Mouse (Mus musculus): ENCODE data around the gene Fbxo21. TPM values are rescaled to one million over a fixed set of nuclear protein-coding genes. Genes with fewer than 3 reads are reported as not detected.

Fbxo21 gene
- polyA plus RNA-seq, 1 experiment from 2014 or later: 100 TPM

GRCm38 (mm10) chr5:118034632-118035031 is 58.1 kb downstream of the Fbxo21 start:
- peaks cover 22% of the 10 kb centered on the region for H3K27me3 ChIP-seq
- no peaks in the 10 kb centered on the region for H3K36me3 ChIP-seq
- H3K4me1 ChIP-seq: peaks cover 7% of the 10 kb centered on the region
- H3K9me3 ChIP-seq: no peaks in the 10 kb centered on the region
- no peak overlapping the region for H3K27ac ChIP-seq
- ATAC-seq (ENCODE audit: insufficient number of reproducible peaks, insufficient read depth, low FRiP score, low TSS enrichment): no peak
- H3K4me3 ChIP-seq: no peak overlapping the region
- no peak overlapping the region for H3K9ac ChIP-seq
- H3K4me2 ChIP-seq (replicated peaks): no peak overlapping the region
- WGBS: 89% methylated on average over 1 of the region's 1 CpGs

- H3K36me3 ChIP-seq: no peaks in the 10 kb centered on the region
- H3K4me1 ChIP-seq: peaks cover 6% of the 10 kb centered on the region
- H3K4me2 ChIP-seq (replicated peaks): no peak overlapping the region
- H3K9ac ChIP-seq: no peak overlapping the region
- ATAC-seq (ENCODE audit: insufficient number of reproducible peaks, insufficient read depth, low FRiP score, low TSS enrichment): no peak
- no peak overlapping the region for H3K4me3 ChIP-seq
- H3K27me3 ChIP-seq: peaks cover 11% of the 10 kb centered on the region
- H3K9me3 ChIP-seq: no peaks in the 10 kb centered on the region
- 50% methylated on average over 3 of the region's 3 CpGs for WGBS
- no peak overlapping the region for H3K27ac ChIP-seq
These were observed 59.3 kb downstream of the Fbxo21 start for GRCm38 (mm10) chr5:118035786-118036185.

GRCm38 (mm10) chr5:118036888-118037797 is 60.6 kb downstream of the Fbxo21 start:
- WGBS: 33% methylated on average over 25 of the region's 25 CpGs
- H3K4me1 ChIP-seq: peaks cover 6% of the 10 kb centered on the region
- H3K36me3 ChIP-seq: no peaks in the 10 kb centered on the region
- H3K4me2 ChIP-seq (replicated peaks): peak overlapping the region; percentile 27
- H3K9me3 ChIP-seq: no peaks in the 10 kb centered on the region
- H3K4me3 ChIP-seq: no peak overlapping the region
- 0 out of 2 replicates have a peak overlapping the region, but pooled peaks have one; percentile 36 for H3K27ac ChIP-seq
- 0 out of 2 replicates have a peak, but pooled peaks have one; percentile 18 for ATAC-seq (ENCODE audit: insufficient number of reproducible peaks, insufficient read depth, low FRiP score, low TSS enrichment)
- H3K27me3 ChIP-seq: no peaks in the 10 kb centered on the region
- H3K9ac ChIP-seq: 0 out of 2 replicates have a peak overlapping the region, but pooled peaks have one; percentile 7

- ATAC-seq (ENCODE audit: insufficient number of reproducible peaks, insufficient read depth, low FRiP score, low TSS enrichment): peak; percentile 59; the same call in 1 of the 2 replicates
- Histone ChIP-seq H3K9ac (no peak overlapping the region), H3K4me2 (replicated peaks) (peak overlapping the region; percentile 27), H3K27ac (no peak overlapping the region), H3K4me3 (no peak overlapping the region), H3K27me3 (no peaks in the 10 kb centered on the region), H3K9me3 (no peaks in the 10 kb centered on the region), H3K4me1 (peaks cover 6% of the 10 kb centered on the region), H3K36me3 (no peaks in the 10 kb centered on the region)
- WGBS: 11% methylated on average over 10 of the region's 10 CpGs
These were observed 61.4 kb downstream of the Fbxo21 start for GRCm38 (mm10) chr5:118037798-118038484.

DNA sequence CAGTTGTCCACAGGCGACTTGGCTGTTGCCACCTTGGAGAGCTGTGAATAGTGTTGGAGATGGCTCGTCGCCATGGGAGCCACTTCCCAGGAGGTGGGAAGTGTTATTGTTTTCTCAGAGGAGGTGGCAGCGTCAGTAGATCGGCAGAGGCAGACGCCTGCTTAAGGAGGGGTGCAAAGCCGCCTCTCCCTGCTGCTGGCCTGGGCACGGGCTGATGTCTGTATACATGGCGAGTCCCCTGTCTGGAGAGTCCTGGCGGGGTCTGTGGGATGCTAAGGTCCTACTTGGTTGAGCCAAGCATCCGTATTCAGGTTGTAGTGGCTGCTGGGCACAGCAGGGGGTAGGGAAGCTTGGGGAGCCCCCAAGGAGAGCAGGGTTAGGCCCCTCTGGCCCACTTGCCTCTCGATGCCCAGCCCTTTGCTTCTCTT is 62.7 kb downstream of the Fbxo21 start:
- Histone ChIP-seq H3K36me3 (no peaks in the 10 kb centered on the region), H3K9me3 (no peaks in the 10 kb centered on the region), H3K4me1 (peaks cover 6% of the 10 kb centered on the region), H3K4me3 (no peak overlapping the region), H3K4me2 (replicated peaks) (no peak overlapping the region), H3K27ac (no peak overlapping the region), H3K27me3 (no peaks in the 10 kb centered on the region), H3K9ac (no peak overlapping the region)
- 34% methylated on average over 12 of the region's 12 CpGs for whole genome bisulfite sequencing
- ATAC-seq (ENCODE audit: insufficient number of reproducible peaks, insufficient read depth, low FRiP score, low TSS enrichment): no peak

- H3K36me3 ChIP-seq: no peaks in the 10 kb centered on the region
- no peak for ATAC-seq (ENCODE audit: insufficient number of reproducible peaks, insufficient read depth, low FRiP score, low TSS enrichment)
- no peak overlapping the region for H3K4me2 ChIP-seq (replicated peaks)
- H3K9me3 ChIP-seq: no peaks in the 10 kb centered on the region
- no peaks in the 10 kb centered on the region for H3K4me1 ChIP-seq
- H3K27ac ChIP-seq: no peak overlapping the region
- no peaks in the 10 kb centered on the region for H3K27me3 ChIP-seq
- no peak overlapping the region for H3K9ac ChIP-seq
- 90% methylated on average over 6 of the region's 6 CpGs for WGBS
- no peak overlapping the region for H3K4me3 ChIP-seq
These were observed 66.1 kb downstream of the Fbxo21 start for GRCm38 (mm10) chr5:118042599-118042998.

DNA sequence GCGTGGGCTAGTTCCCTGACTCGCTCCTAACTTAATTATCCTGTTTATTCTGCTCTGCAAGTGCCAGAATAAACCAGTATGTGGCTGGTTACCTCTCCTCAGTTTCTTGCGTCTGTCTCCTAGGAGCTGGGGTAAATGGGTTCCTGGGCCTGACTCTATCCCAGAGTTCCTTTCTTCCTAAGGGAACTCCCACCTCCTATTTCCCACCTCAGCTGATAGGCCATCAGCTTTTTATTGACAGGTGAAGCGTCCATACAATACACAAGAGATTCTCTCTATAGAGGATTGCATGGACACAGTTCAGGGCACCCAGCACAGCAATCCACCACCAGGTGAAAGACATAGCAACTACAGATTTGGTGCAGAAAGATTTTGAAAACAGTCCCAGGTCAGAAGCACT is 67.2 kb downstream of the Fbxo21 start:
- no peak for ATAC-seq (ENCODE audit: insufficient number of reproducible peaks, insufficient read depth, low FRiP score, low TSS enrichment)
- no peak overlapping the region for H3K4me2 ChIP-seq (replicated peaks)
- no peaks in the 10 kb centered on the region for H3K4me1 ChIP-seq
- H3K9ac ChIP-seq: no peak overlapping the region
- H3K9me3 ChIP-seq: no peaks in the 10 kb centered on the region
- no peaks in the 10 kb centered on the region for H3K27me3 ChIP-seq
- no peaks in the 10 kb centered on the region for H3K36me3 ChIP-seq
- 89% methylated on average over 4 of the region's 4 CpGs for WGBS
- H3K27ac ChIP-seq: no peak overlapping the region
- no peak overlapping the region for H3K4me3 ChIP-seq

GRCm38 (mm10) chr5:118044907-118045306 is 68.4 kb downstream of the Fbxo21 start:
- Histone ChIP-seq H3K4me3 (no peak overlapping the region), H3K4me1 (no peaks in the 10 kb centered on the region), H3K36me3 (no peaks in the 10 kb centered on the region), H3K9ac (no peak overlapping the region), H3K27me3 (no peaks in the 10 kb centered on the region), H3K4me2 (replicated peaks) (no peak overlapping the region), H3K9me3 (no peaks in the 10 kb centered on the region), H3K27ac (no peak overlapping the region)
- WGBS: 95% methylated on average over 6 of the region's 6 CpGs
- ATAC-seq (ENCODE audit: insufficient number of reproducible peaks, insufficient read depth, low FRiP score, low TSS enrichment): no peak

DNA sequence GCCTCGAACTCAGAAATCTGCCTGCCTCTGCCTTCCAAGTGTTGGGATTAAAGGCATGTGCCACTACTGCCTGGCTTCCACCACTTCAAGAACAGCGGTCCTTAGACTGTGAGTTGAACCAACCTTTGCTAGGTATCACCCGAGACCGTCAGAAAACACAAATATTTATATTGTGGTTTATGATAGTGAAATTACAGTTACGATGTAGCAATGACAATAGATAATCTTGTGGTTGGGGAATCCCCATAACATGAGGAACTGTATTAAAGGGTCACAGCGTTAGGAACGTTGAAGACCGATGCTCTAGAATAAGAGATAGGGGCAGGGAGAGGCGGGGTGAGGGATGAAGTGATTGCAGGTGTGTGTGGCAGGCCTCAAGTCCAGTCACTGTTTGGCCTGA is 68.9 kb downstream of the Fbxo21 start:
- WGBS: 93% methylated on average over 9 of the region's 9 CpGs

DNA sequence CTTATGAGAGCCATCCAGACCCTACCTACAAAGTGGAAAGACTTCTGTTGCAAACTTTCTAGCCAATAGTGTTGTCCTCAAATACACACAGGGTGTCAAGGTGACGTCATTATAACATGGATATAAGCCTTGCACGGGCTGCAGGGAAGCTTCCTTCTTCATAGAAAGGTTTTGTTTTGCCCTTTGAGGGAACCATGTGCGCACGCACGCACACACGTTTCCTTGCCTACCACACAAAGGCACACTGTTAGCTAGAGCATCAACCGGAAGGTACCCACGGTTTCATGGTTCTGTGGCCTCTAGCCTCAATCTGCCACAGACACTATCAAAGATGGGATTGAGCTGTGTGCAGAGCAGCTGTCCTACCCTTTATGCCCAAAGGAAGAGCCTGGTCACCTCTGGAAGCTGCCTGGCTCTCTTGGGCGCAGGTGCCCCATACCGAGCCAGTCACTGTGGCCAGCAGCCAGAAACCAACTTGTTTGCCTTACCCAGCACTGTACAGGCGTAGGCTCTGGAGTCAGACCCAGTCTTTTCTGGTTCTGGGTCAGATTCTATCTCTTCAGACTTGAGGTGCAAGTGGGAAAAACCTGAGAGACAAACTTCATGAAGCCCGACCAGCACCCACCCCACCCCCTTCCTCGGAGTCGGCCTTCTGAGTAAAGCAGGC is 70.7 kb downstream of the Fbxo21 start:
- ATAC-seq (ENCODE audit: insufficient number of reproducible peaks, insufficient read depth, low FRiP score, low TSS enrichment): no peak
- H3K27ac ChIP-seq: no peak overlapping the region
- H3K27me3 ChIP-seq: no peaks in the 10 kb centered on the region
- no peak overlapping the region for H3K4me2 ChIP-seq (replicated peaks)
- no peak overlapping the region for H3K9ac ChIP-seq
- WGBS: 87% methylated on average over 14 of the region's 14 CpGs
- H3K9me3 ChIP-seq: no peaks in the 10 kb centered on the region
- H3K4me1 ChIP-seq: no peaks in the 10 kb centered on the region
- H3K4me3 ChIP-seq: no peak overlapping the region
- no peaks in the 10 kb centered on the region for H3K36me3 ChIP-seq

More for the DNA sequence above, 68.9 kb downstream of the Fbxo21 start:
- H3K36me3 ChIP-seq: no peaks in the 10 kb centered on the region
- H3K9me3 ChIP-seq: no peaks in the 10 kb centered on the region
- no peak overlapping the region for H3K27ac ChIP-seq
- no peak for ATAC-seq (ENCODE audit: insufficient number of reproducible peaks, insufficient read depth, low FRiP score, low TSS enrichment)
- no peaks in the 10 kb centered on the region for H3K27me3 ChIP-seq
- no peaks in the 10 kb centered on the region for H3K4me1 ChIP-seq
- H3K4me2 ChIP-seq (replicated peaks): no peak overlapping the region
- no peak overlapping the region for H3K4me3 ChIP-seq
- H3K9ac ChIP-seq: no peak overlapping the region

- H3K36me3 ChIP-seq: no peaks in the 10 kb centered on the region
- H3K4me2 ChIP-seq (replicated peaks): no peak overlapping the region
- no peaks in the 10 kb centered on the region for H3K9me3 ChIP-seq
- no peaks in the 10 kb centered on the region for H3K27me3 ChIP-seq
- no peaks in the 10 kb centered on the region for H3K4me1 ChIP-seq
- no peak overlapping the region for H3K4me3 ChIP-seq
- no peak for ATAC-seq (ENCODE audit: insufficient number of reproducible peaks, insufficient read depth, low FRiP score, low TSS enrichment)
- WGBS: 81% methylated on average over 4 of the region's 4 CpGs
- H3K27ac ChIP-seq: no peak overlapping the region
- no peak overlapping the region for H3K9ac ChIP-seq
These were observed 71.9 kb downstream of the Fbxo21 start for GRCm38 (mm10) chr5:118048412-118048811.

All from embryonic facial prominence, embryonic 12.5 days (tissue).